Mouse (Mus musculus): ENCODE measurements around the gene Hivep1. TPM values are rescaled to one million over a fixed set of nuclear protein-coding genes. Genes with fewer than 3 reads are reported as not detected.

Hivep1 gene
- polyA plus RNA-seq, 1 experiment from 2014 or later, result 2.3 TPM

- Histone ChIP-seq H3K36me3 (ENCODE audit: control insufficient read depth, insufficient read depth) (no peaks in the 10 kb centered on the region), H3K27ac (ENCODE audit: low read length) (no peak overlapping the region), H3K9me3 (replicated peaks; ENCODE audit: control insufficient read depth, low read length) (no peaks in the 10 kb centered on the region), H3K4me2 (ENCODE audit: low read depth, low read length) (no peak overlapping the region), H3K4me3 (ENCODE audit: low read depth, low read length) (no peak overlapping the region), H3K4me1 (ENCODE audit: control insufficient read depth, low read depth, low read length) (no peaks in the 10 kb centered on the region), H3K9ac (ENCODE audit: low read depth, low read length) (no peak overlapping the region), H3K27me3 (ENCODE audit: control insufficient read depth, insufficient read depth, low read depth, low read length) (no peaks in the 10 kb centered on the region)
- ATAC-seq (ENCODE audit: low read depth), result no peak
- WGBS (ENCODE audit: insufficient replicate concordance), result 66% methylated on average over 7 of the region's 7 CpGs
Observed at GRCm38 (mm10) chr13:42222401-42222800, 170.6 kb downstream of the Hivep1 start.

GRCm38 (mm10) chr13:42228849-42229248 lies 177.0 kb downstream of the Hivep1 start:
- Histone ChIP-seq H3K4me3 (ENCODE audit: low read depth, low read length) (no peak overlapping the region), H3K9me3 (replicated peaks; ENCODE audit: control insufficient read depth, low read length) (no peaks in the 10 kb centered on the region), H3K27me3 (ENCODE audit: control insufficient read depth, insufficient read depth, low read depth, low read length) (no peaks in the 10 kb centered on the region), H3K36me3 (ENCODE audit: control insufficient read depth, insufficient read depth) (no peaks in the 10 kb centered on the region), H3K4me1 (ENCODE audit: control insufficient read depth, low read depth, low read length) (no peaks in the 10 kb centered on the region), H3K4me2 (ENCODE audit: low read depth, low read length) (no peak overlapping the region), H3K27ac (ENCODE audit: low read length) (no peak overlapping the region), H3K9ac (ENCODE audit: low read depth, low read length) (no peak overlapping the region)
- WGBS (ENCODE audit: insufficient replicate concordance), result 70% methylated on average over 10 of the region's 10 CpGs
- no peak for ATAC-seq (ENCODE audit: low read depth)

GRCm38 (mm10) chr13:42233741-42234419 lies 182.1 kb downstream of the Hivep1 start:
- ATAC-seq (ENCODE audit: low read depth), result no peak
- H3K4me1 ChIP-seq (ENCODE audit: control insufficient read depth, low read depth, low read length), result no peaks in the 10 kb centered on the region
- H3K4me2 ChIP-seq (ENCODE audit: low read depth, low read length), result no peak overlapping the region
- H3K27ac ChIP-seq (ENCODE audit: low read length), result no peak overlapping the region
- no peaks in the 10 kb centered on the region for H3K9me3 ChIP-seq (replicated peaks; ENCODE audit: control insufficient read depth, low read length)
- WGBS (ENCODE audit: insufficient replicate concordance), result 56% methylated on average over 9 of the region's 9 CpGs
- no peak overlapping the region for H3K4me3 ChIP-seq (ENCODE audit: low read depth, low read length)
- H3K9ac ChIP-seq (ENCODE audit: low read depth, low read length), result no peak overlapping the region
- no peaks in the 10 kb centered on the region for H3K36me3 ChIP-seq (ENCODE audit: control insufficient read depth, insufficient read depth)
- no peaks in the 10 kb centered on the region for H3K27me3 ChIP-seq (ENCODE audit: control insufficient read depth, insufficient read depth, low read depth, low read length)

GRCm38 (mm10) chr13:42238520-42238919 lies 186.7 kb downstream of the Hivep1 start:
- H3K4me2 ChIP-seq (ENCODE audit: low read depth, low read length), result no peak overlapping the region
- no peaks in the 10 kb centered on the region for H3K36me3 ChIP-seq (ENCODE audit: control insufficient read depth, insufficient read depth)
- no peaks in the 10 kb centered on the region for H3K27me3 ChIP-seq (ENCODE audit: control insufficient read depth, insufficient read depth, low read depth, low read length)
- ATAC-seq (ENCODE audit: low read depth), result peak; percentile 64
- no peak overlapping the region for H3K9ac ChIP-seq (ENCODE audit: low read depth, low read length)
- no peaks in the 10 kb centered on the region for H3K9me3 ChIP-seq (replicated peaks; ENCODE audit: control insufficient read depth, low read length)
- no peaks in the 10 kb centered on the region for H3K4me1 ChIP-seq (ENCODE audit: control insufficient read depth, low read depth, low read length)
- no peak overlapping the region for H3K4me3 ChIP-seq (ENCODE audit: low read depth, low read length)
- no peak overlapping the region for H3K27ac ChIP-seq (ENCODE audit: low read length)
- 54% methylated on average over 3 of the region's 3 CpGs for WGBS (ENCODE audit: insufficient replicate concordance)

- no peak overlapping the region for H3K9ac ChIP-seq (ENCODE audit: low read depth, low read length)
- no peaks in the 10 kb centered on the region for H3K4me1 ChIP-seq (ENCODE audit: control insufficient read depth, low read depth, low read length)
- H3K27ac ChIP-seq (ENCODE audit: low read length), result no peak overlapping the region
- no peaks in the 10 kb centered on the region for H3K27me3 ChIP-seq (ENCODE audit: control insufficient read depth, insufficient read depth, low read depth, low read length)
- no peak overlapping the region for H3K4me2 ChIP-seq (ENCODE audit: low read depth, low read length)
- no peak for ATAC-seq (ENCODE audit: low read depth)
- no peaks in the 10 kb centered on the region for H3K36me3 ChIP-seq (ENCODE audit: control insufficient read depth, insufficient read depth)
- H3K4me3 ChIP-seq (ENCODE audit: low read depth, low read length), result no peak overlapping the region
- WGBS (ENCODE audit: insufficient replicate concordance), result 45% methylated on average over 3 of the region's 3 CpGs
- no peaks in the 10 kb centered on the region for H3K9me3 ChIP-seq (replicated peaks; ENCODE audit: control insufficient read depth, low read length)
Observed at GRCm38 (mm10) chr13:42242131-42242530, 190.3 kb downstream of the Hivep1 start.

Other genes with a start within 250 kb of the Hivep1 start
- 3.0 TPM in 2 replicates for gene Adtrp, start 204.3 kb upstream of the Hivep1 start, polyA plus RNA-seq (2015; fragmentation: Nextera tagmentation; extraction: Ambion mirVana)
- gene Edn1, start 249.5 kb downstream of the Hivep1 start, polyA plus RNA-seq (2015; fragmentation: Nextera tagmentation; extraction: Ambion mirVana), result 0.44 and 0.45 TPM in 2 replicates